Mouse (Mus musculus): ENCODE measurements around the gene Olfr905.

Gene Olfr905

DNA sequence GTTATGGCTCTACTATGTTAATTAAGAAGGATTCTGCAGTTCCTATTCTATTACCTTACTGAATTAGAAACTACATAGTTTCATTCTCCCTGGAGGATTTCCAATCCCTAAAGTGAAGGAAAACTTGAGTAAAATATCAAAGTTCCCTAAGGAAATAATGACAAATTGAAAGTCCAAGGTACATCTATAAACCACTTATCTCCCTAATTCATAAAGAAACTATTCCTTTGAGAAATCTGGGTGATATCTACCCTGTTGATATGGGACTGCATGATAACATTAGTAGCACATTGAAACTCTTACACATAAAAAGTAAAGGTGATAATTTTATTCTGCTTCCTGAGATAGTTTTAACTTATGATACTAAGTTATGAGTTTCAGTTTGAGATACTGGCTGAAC lies at the start of gene Olfr905:
TSS of gene Olfr905 (plus strand) at position 301 of the 400 bp plus-strand sequence.
- in situ Hi-C loops (cut with MboI, MseI): no loop called here

DNA sequence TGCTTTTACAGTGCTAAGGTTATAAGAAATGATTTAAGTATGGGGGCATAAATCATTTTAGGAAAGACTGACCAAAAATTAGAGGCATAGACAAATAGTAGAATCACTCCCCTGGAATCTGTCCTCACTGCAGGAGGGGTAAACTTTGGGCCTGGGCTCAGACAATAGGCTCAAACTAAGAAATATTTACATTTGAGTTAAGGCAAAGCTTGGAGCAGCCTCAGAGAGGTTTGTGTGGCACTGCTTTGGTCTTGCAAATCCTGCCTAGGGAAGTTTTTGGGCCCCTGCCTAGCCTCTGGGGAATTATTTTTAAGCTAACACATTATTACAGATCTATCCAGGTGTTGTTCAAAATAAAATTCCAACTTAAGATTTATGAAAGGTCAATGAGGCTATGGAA lies 47.1 kb upstream of the Olfr905 start:
- in situ Hi-C loops (cut with MboI, MseI): no loop called here

DNA sequence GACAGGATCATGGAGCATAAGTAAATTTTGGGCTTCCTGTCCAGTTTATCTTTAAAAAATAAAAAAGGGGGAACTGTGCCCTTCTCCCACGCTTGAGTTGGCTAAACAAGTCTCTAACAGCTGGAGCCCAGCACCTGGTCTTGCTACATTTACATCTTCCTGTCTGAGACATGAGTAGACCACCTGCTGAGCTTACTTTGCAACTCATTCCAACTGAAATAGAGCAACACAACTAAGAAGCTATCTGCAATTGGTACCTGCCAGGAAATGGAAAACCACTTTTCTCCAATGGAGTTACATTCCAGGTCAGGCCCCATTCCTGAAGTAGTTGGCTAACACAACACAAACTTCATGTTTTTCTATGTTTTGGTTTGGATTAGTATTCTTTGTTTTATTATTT lies 43.9 kb upstream of the Olfr905 start:
- in situ Hi-C loops (cut with MboI, MseI): no loop called here

DNA sequence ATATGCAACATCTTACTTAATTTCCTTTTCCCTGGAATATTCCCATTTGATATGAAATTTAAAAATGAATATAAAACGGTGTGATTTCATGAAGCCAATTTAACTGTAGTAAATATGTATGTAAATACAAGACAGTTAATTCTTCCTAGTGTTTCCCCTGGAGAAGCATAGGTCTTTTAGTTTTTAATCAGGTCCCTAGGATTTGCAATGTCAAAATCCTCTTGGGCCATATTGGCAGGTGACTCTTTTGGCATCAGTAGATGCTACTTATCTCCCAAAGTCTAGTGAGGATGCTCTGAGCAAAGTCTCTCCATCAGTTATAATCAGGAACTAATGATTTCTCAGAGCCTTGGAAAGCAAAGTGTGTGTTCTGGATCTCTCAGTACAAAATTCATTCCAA lies 41.8 kb upstream of the Olfr905 start, which contains the start of gene Olfr901:
TSS of gene Olfr901 (plus strand) at position 301 of the 400 bp plus-strand sequence.
- in situ Hi-C loops (cut with MboI, MseI): no loop called here

DNA sequence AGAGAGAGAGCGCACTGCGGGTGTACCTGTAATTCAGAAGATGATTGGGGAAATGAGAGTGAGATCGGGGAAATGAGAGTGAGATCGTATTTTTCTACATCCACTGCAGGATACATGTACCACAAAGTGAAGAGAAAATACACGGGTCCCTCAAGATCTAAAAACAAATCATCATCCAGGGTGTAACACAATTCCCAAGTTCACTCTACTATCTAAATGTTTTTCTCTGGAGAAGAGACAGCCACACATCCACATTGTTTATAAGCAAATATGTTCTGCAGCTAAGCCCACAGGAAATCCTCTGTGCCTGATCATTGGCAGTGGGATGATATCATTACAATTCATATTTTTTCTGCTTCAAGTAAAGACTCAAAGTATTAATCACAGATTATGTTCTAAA lies 23.6 kb upstream of the Olfr905 start, which contains the start of gene Olfr902:
TSS of gene Olfr902 (plus strand) at position 301 of the 400 bp plus-strand sequence.
- in situ Hi-C loops (cut with MboI, MseI): no loop called here

DNA sequence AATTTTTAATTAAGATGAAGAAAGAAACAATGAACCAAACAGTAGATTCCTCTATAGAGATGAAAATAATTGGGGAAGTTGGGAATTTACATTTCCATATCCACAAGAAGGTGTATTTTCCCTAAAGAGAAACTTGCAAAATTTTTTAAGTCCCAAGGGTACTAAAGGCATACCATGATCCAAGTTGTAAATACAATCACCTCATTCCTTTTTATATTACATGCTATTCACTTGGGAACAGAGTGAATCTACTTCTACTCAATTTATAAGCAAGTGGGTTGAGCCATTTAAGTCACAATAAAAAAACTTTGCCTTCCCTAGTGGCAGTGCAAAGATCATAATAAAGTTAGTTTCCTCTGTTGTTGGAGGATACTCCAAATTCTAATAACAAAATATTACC lies 8.1 kb upstream of the Olfr905 start, which contains the start of gene Olfr904:
TSS of gene Olfr904 (plus strand) at position 301 of the 400 bp plus-strand sequence.
- in situ Hi-C loops (cut with MboI, MseI): no loop called here

DNA sequence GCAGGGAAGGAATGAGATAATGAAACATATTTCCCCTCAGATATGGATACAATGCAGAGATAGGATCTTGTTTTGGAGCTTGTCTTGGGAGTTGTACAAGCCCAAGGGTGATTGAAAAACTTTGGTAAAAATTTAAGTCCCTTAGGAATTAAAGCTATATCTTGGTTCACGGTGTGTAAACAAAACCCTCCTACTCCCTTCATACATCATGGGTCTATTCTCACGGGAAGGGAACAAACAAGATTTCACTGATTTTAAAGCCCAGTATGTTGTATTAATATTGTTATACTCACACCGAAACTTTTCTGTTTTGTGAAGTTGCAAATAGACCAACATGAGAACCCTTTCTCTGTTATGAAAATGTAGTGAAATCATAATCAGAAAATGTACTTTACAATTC lies 15.9 kb downstream of the Olfr905 start, which contains the start of gene Olfr906:
TSS of gene Olfr906 (plus strand) at position 301 of the 400 bp plus-strand sequence.
- in situ Hi-C loops (cut with MboI, MseI): no loop called here

DNA sequence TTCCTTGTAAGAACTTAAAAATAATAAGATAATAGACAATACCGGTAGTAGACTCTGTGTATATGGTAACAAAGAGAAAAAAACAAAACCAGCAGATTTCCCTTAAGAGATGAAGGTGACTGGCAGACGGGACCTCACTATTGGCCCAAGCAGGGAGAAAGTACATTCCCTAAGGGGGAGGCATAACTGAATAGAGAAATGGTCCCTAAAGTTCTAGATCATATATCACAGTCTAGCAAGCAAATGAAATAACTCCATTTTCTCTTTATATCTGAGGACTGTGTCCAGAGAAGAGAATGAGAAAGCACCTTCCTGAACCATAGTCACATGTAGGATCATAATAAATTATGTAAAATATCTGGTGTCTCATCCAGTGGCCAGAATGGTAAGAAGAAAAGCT lies 24.6 kb downstream of the Olfr905 start, which contains the start of gene Olfr907:
TSS of gene Olfr907 (plus strand) at position 301 of the 400 bp plus-strand sequence.
- in situ Hi-C loops (cut with MboI, MseI): no loop called here

DNA sequence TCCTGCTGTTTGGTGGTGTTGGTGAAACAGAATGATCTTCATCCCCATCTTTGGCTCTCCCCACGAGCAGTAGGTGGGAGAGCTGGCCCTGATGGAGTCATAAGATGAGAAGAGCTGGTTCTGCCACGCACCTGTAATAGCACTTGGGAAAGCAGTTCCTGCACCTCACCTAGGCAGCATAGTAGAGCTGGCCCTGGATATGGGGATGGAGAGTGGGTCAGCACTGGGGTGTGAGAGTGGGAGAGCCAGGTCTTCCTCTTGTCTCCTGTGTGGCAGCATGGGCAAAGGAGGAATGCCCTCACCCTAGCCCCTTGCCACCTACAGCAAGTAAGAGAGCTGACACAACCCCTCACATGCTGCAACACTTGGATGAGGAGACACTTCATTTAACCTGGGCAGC lies 41.4 kb downstream of the Olfr905 start:
- in situ Hi-C loops (cut with MboI, MseI): no loop called here

DNA sequence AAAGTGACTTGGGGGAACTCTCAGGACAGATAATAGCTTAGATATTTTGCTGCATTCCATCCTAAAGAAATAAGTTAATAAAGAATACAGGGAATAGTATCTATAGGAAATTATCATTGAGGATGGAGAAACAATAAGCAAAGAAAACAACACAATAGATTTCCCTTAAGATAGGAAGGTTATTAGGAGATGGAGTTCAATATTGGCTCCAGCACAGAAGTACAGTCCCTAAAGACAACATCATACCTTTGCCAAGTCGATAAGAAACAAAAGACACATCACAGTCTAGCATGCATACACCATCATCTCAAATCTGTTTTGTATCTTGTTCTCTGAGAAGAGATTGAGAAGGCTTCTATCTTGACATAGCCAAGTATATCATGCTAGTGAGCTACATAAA lies 50.4 kb downstream of the Olfr905 start, which contains the start of gene Olfr911-ps1:
TSS of gene Olfr911-ps1 (plus strand) at position 301 of the 400 bp plus-strand sequence.
- in situ Hi-C loops (cut with MboI, MseI): no loop called here

All from T-helper 17 cell (primary cell).